Mouse (Mus musculus) c-Kit-negative CD71-positive TER-119-positive erythroid progenitor cells, embryonic 14.5 days (primary cell): ENCODE data around the gene Mcl1.
"Not testable (repeated sequence)": the region's sequence is repeated elsewhere in the genome, so short reads cannot be mapped to it uniquely, and the experiment has no call there.

Experiments used
- DNase-seq: peaks from one replicate; pipeline ENCODE4 v3.0.0-alpha.2; 2013; ENCODE audit warnings: low read depth, low spot score

Mcl1 gene

DNA sequence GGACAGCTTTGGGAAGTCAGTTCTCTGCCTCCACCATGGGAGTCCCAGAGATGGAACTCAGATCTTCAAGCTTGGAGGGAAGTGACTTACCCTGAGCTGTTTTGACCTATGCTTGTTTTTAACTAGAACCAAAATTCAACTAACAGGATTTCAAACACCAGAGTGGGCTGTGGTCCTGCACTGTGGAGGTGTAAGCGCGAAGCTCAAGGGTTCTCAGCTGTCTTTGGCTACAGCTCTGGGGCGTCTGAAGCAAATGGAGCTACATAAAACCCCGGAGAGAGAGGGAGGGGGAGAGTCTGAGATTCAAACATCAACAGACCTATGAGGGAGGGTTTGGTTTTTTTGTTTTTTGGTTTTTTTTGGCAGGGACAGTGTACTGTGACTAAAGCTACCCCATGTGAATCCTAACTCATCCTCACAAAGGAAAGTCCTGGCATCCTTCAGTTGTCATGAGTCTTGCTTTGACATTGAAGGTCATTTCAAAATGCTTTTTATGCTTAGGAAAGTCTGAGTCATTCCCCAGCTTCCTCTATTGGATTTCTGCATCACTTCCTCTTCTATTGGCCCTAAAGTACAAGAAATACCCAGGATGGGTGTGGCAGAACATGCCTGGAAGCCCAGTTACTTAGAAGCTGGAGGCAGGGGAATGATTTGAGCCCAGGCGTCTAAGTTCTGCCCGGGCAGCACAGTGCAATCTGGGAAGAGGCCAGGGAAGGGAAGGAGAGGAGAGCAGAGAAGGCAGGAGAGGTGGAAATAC, 8.1 kb upstream of the Mcl1 start:
- no peak for DNase-seq

GRCm38 (mm10) chr3:95651033-95651373, 7.6 kb upstream of the Mcl1 start:
- DNase-seq: no peak

GRCm38 (mm10) chr3:95651391-95652203, 7.0 kb upstream of the Mcl1 start:
- DNase-seq: no peak

DNA sequence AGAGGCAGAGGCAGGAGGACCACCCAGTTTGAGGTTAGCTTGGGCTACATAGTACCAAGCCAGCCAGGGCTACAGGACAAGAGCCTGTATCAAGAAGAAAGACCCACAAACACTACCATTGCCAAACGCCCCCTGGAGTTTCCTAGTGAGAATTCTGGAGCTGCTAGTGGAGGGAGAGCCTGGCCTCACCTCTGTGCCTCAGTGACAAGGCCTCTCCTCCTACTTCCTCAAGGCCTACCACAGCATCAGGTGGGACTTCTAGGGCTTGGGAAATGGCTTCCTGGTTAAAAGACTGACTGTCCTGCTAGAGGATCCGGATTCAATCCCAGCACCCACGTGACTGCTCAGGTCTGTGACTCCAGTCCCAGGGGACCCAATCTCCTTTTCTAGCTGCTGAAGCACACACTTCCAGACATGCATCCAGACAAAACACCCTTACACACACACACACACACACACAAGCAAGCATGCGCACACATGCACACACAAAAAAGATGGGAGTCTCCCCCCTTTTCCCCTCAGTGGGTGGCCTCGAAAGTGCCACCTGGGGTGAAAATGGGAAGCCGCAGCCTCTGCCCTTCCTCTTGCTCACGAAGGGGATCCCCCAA, 6.3 kb upstream of the Mcl1 start:
- no peak for DNase-seq

- no peak for DNase-seq
Observed at GRCm38 (mm10) chr3:95652871-95653270, 5.7 kb upstream of the Mcl1 start.

- DNase-seq: no peak
Observed at GRCm38 (mm10) chr3:95653473-95654034, 5.0 kb upstream of the Mcl1 start.

- not testable (repeated sequence) for DNase-seq
Observed at GRCm38 (mm10) chr3:95654371-95654770, 4.2 kb upstream of the Mcl1 start.

DNA sequence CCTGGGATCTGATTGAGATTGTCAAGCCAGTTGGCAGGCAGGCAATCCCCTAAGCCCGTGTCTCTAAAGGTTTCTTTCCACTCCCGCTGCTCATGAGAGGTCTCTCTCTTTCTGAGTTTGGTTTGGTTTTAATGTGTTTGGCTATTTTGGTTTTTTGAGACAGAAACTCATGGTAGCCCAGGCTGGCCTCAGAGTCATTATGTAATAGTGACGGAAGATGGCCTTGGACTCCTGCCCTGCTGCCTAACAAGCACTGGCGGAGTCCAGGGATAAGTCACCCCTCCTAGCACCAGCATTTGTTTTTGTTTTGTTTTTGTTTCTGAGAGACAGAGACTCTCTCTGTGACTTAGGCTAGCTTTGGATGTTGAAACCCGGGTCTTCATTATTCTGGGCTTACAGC, 3.2 kb upstream of the Mcl1 start:
- no peak for DNase-seq

GRCm38 (mm10) chr3:95657108-95657507, 1.5 kb upstream of the Mcl1 start:
- no peak for DNase-seq

GRCm38 (mm10) chr3:95657711-95658110, 877 bp upstream of the Mcl1 start:
- DNase-seq: no peak

- DNase-seq: no peak
Observed at GRCm38 (mm10) chr3:95658868-95659712, 502 bp downstream of the Mcl1 start.

DNA sequence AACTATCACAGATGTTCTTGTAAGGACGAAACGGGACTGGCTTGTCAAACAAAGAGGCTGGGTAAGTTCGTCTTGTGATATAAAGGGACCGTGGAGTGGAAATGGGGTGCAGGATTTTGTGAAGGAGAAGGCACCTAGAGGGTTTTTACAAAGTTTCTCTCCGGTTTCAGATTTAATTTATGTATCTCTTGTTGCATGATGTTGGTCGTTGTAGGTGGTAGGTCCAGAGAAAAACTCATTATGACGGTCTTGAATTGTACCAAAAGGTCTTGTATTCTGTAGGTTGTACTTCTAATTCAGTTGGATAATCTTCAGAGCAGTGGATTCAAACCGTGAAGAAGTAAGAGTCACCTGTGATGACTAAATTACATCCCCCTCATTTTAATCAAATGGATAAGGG, 1.4 kb downstream of the Mcl1 start:
- DNase-seq: no peak

- no peak for DNase-seq
Observed at GRCm38 (mm10) chr3:95660788-95661478, 2.3 kb downstream of the Mcl1 start.

- no peak for DNase-seq
Observed at GRCm38 (mm10) chr3:95661945-95662715, 3.5 kb downstream of the Mcl1 start.

- DNase-seq: no peak
Observed at GRCm38 (mm10) chr3:95662724-95663449, 4.3 kb downstream of the Mcl1 start.

GRCm38 (mm10) chr3:95663486-95663885, 4.9 kb downstream of the Mcl1 start:
- no peak for DNase-seq

DNA sequence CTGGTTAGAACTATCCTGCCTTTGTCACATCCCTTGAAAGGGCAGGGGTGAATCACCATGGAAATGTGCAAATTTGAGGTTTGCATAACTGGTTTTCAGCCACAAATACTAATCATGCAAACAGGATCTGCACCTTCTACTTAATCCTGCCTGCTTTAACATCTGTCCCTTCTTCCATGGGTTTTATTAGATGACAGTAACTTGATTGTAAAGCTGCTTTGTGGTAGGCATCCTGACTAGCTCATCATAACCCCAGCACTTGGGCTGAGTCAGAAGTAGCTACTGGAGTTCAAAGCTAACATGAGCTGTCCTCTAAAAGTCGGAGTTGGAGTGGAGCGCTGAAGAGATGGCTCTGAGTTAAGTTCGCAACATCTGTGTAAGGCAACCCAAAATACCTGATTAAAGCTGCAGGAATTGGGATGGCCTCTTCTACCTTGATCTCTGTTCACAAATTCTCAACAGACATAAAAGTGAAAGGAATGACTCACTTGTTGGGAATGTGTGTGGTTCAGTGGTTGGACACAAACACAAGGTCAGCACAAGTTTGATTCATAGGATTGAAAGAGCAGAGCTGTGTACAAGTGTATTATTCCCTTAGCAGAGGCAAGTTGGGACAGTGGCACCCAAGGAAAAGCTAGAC, 5.5 kb downstream of the Mcl1 start:
- no peak for DNase-seq

GRCm38 (mm10) chr3:95664940-95665352, 6.4 kb downstream of the Mcl1 start:
- no peak for DNase-seq
